Mouse (Mus musculus): ENCODE results near the gene Prdm4. TPM values are rescaled to one million over a fixed set of nuclear protein-coding genes. Genes with fewer than 3 reads are reported as not detected.

Prdm4 gene
- 10.6 and 11.0 TPM in 2 replicates for polyA plus RNA-seq (2015; fragmentation: Nextera tagmentation; extraction: Ambion mirVana)

DNA sequence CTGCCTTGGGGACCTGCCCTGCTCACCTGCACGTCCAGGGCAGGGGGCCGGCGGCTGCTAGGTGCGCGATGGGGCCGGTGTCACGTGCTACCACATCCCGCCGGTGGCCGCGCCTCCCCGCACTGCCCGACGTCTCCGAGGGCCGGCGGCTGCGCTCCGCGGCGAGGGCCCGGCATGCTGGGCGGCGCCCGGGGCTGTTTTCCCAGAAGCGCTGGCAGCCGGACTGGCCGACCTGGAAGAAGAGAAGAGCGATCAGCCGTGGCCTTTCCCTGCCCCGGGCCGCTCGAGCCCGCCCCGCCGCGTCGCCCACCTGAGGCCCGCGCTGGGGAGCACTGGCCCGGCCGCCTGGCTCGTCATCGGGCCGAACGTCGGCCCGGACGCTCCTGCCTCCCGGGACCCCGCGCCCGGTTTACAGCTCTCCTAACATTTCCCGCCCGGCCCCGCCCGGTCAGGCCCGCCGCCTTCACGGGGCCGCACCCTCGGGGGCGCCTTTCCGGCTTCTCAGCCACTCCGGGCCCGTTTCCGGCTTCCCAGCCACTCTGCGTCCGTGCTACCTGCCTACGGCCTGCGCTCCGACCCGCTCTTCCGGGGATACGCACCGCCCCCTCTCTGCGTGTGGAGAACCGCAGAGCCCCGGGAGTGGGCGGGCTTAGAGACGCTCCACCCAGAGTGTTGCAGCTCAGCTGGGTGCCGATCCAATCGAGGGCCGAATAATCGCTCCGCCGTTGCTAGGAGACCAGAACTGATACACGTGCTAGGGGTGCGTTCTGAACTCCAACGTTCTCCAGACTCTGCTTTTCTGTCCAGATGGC is at the start of gene Prdm4:
Gene Prdm4, minus strand, starts transcription at position 645 of the 812 bp plus-strand sequence.
- DNase-seq (ENCODE audit: low spot score), result peak; percentile 98

DNA sequence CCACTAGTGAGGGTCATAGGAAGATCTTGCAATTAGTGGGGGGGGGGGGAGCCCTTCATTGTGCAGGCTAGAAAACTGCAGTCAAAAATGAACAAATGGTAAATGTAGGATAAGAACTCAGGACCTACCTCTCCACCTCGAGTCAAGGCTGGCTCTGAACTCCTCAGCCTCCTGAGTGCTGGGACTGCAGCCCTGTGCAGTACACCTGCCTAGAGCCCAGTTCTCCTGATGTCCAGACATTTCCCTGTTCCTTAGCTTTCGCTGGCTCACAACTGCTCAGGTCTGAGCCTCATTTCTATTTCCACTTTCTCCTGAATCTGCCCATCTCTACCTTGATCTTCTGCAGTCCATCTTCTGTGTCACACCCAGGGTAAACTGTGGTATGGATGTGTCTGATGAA is 49.5 kb upstream of the Prdm4 start:
- DNase-seq (ENCODE audit: low spot score), result no peak

DNA sequence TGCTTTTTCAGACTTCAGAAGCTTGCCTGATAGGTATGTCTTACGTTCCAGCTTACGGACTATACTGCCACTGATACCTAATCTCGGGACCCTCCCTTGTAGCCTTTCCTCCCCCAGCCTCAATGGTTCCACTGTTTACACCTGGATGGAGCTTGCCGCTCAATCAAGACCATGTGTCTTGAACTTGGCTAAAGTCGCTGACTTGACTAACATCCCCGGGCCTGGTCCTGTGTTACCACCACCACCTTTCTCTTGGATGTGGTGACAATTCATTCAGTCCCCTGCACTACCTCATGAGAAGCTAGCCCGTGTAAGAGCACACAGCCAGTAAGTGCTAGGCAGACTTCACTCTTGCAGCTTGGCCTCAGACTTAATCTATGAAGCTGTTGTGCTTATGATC is 47.4 kb upstream of the Prdm4 start:
- no peak for DNase-seq (ENCODE audit: low spot score)

DNA sequence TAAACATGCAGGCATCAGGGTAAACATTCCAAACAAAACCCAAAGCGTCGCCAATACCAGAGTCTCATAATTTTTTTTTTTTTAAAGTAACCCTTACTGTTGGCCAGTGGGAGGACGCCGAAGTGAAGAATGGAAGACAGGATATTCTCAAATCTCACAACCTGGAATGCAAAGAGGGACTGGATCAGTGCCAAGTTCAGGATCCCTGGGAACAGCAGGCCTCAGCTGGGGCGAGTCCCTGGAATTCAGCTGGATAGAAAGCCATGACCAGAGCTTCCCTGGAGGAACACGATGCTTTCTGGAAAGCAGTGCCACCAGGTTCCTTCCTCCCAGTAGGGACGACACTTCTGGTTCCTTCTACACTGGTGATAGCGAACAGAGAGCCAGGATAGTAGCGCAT is 46.0 kb upstream of the Prdm4 start:
- DNase-seq (ENCODE audit: low spot score), result no peak

DNA sequence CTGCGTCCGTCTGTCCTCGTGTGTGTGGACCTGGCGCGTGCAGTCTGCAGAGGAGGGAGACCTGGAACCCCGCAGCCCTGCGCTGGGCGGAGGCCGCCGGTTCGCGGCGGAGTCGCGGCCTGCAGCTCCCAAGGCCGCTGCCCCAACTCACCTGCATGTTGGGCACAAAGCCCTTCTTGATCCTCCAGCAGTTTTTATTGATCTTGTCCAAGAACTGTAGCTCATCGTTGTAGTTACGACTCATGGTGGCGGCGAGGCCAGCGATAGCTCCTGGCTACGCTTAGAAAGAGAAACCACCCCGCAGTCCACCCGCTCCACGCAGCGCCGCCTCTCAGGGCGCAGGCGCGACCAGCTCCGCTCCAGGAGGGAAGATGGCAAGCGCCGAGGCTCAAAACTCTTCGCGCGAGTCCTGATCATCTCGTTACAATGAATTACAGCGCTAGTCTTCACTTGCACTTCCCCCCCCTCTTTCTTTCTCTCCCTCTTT is 40.6 kb upstream of the Prdm4 start, which contains the start of gene Rtcb:
Gene Rtcb, minus strand, starts transcription at position 360 of the 487 bp plus-strand sequence.
- DNase-seq (ENCODE audit: low spot score), result peak; percentile 96

DNA sequence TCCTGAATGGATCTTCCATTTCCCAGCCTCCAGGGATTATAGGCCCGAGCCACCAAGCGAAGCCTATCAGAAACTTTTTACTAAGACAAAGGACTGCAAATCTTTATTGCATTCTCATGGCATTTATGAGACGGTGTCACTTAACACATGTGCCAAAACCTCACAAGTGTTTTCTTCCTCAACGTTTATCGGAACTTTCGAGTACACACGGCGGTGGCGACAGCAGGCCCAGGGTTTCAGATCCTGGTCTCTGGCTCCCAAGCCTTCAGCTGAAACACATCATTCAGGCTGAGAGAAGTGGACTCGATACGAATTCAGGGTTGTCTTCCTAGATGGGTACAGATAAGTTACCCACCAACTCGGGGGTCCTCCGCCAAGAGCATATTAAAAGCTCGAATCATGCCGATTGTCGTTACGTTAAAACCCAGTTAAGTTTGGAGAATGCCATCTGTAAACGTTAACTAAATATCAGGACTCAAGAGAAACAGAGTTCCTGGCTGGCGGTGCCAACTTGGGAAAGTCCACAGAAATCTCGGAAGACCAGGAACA is 40.0 kb upstream of the Prdm4 start:
- peak; percentile 8 for DNase-seq (ENCODE audit: low spot score)

DNA sequence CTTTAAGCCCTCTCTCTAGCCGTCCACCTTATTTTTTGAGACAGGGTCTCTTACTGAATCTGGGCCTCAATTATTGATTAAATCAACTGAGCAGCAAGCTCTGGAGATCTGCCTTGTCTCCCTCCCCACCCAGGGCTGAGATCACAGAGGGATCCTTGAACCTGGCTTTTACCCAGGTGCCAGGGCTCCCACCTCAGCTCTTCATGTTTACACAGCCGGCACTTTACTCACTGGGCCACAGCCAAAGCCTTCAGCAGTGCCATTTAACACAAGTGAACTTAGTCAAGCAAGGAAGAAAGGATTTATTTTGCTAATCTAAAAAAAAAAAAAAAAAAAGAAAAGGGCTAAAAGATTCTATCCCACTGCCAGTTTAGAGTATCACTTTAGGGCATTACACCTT is 37.5 kb upstream of the Prdm4 start:
- DNase-seq (ENCODE audit: low spot score), result no peak

DNA sequence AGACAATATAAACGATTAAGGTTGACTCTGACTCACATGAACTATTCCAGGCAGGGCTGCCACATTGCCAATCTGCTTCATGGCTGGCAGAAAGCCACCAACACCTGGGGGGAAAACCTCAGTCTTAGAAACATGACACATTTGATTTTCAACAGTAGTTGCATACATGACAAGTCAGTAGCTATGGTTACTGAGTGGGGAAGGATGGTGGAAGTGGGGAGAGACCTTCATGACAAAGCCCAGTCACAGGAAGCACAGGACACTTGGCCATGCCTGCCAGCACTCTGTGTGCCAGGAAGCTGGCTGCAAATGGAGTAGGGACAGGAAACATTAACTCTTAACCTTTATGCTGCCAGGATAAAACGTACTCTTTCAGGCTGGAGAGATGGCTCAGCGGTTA is 36.5 kb upstream of the Prdm4 start:
- DNase-seq (ENCODE audit: low spot score), result no peak

DNA sequence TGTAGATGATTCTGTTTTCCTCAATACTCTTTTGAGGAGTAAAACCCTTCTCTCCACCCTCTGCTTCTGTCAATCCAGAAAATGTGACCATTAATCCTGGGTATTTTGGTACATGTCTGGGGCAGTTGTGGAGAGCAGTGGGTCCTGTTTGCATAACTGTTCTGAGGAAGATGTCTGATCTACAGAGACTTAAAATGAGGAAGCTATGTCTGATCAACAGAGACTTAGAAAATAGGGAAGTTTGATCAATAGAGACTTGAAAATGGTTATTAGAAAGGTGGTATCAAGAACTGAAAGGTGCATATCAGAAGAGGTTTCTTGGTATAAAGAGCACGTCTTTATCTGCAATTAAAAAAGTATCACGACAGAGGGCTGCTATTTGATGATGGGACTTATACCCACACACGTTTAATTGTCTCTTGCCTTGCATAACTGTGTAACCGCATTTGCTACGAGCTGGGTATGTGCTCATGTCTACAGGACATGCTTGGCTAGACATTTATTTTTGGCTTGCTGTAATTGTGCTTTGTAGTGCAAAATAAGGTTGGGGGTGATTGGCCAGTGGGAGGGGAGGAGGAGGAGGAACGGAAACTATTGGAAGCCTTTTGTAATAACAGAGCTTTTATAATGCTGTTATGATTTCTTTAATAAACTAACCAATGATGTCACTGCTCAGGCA is 35.0 kb upstream of the Prdm4 start:
- DNase-seq (ENCODE audit: low spot score), result no peak

DNA sequence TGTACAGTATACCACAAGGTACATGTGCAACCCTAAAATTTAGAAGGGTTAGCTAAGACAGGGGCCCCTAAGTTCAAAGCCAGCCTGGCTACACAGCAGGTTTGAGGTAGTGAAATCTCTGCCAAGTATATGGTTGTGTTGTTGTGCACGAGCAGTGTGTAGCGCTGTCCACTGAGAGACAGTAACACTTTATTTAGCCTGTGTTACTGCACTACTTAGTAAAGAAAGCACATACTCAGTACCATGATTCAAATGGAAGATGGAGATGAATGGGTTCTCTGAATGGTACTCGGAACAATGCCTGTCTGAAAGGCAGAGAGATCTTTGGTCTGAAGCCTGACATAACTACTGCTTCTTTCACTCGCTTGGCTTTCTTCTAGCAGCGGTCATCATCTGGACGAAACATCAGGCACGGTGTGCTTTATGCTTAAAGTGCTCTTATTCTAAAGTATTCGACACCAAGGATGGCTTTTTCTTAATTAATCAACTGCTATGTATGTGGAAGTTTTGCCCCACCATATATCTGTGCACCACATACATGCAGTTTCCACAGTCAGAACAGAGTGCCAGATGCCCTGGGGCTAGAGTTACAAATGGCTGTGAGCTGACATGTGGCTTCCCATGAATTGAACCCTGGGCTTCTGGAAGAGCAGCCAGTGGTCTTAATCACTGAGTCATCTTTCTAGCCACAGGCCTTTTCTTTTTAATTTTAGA is 31.7 kb upstream of the Prdm4 start:
- no peak for DNase-seq (ENCODE audit: low spot score)

DNA sequence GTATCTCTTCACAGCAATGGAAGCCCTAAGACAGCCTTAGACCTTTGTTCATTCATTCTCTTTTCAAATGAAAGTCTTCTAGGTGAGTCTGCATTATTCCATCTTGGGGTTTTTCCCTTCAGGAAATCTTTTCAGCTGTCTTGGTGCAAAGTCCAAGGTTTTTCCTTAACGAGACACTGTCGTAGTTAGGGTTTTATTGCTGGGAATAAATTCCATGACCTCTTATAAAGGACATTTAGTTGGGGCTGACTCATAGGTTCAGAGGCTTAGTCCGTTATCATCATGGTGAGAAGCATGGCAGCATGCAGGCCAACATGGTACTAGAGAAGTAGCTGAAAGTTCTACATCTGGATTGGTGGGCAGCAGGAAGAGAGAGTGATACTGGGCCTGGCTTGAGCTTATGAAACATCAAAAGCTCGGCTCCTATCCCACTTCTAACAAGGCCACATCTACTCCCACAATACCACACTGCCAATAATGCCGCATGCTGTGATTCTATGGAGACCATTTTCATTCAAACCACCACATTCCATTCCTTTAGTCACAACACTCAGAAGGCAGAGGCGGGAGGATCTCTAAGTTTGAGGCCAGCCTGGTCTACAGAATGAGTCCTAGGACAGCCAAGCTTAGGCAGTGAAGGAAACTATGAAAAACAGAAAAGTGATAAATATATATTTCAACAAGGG is 19.5 kb upstream of the Prdm4 start:
- DNase-seq (ENCODE audit: low spot score), result no peak

DNA sequence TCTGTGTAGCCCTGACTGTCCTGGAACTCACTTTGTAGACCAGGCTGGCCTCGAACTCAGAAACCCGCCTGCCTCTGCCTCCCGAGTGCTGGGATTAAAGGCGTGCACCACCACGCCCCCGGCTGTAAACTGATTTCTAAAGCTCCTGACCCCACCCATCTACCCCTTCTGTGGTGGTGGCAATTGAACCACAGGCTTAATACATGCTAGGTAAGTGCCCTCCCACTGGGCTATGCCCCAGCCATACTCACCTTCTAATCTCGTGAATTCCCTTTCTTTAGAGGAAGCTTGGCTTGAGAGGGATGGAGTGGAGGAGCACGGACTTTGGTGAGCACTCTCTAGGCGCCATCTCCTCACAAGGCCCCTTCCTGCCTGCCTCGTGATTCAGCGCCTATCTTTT is 13.0 kb upstream of the Prdm4 start:
- DNase-seq (ENCODE audit: low spot score), result no peak

DNA sequence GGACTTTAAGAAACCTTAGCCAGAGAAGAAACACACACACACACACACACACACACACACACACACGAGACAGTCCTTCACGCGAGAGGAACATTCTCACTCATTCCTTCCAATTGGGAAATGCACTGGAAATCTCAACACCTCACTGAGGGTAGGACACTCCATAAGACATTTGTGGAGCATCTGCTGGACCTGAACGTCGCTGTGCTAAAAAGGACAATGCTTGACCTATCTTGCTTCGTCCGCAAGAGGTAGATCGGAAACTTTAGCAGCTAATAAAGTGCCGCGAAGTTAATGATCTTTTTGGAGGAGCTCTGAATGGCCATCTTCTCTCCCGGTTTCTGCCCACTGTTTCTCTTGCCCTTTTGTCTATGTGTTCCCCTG is 12.3 kb upstream of the Prdm4 start:
- no peak for DNase-seq (ENCODE audit: low spot score)

DNA sequence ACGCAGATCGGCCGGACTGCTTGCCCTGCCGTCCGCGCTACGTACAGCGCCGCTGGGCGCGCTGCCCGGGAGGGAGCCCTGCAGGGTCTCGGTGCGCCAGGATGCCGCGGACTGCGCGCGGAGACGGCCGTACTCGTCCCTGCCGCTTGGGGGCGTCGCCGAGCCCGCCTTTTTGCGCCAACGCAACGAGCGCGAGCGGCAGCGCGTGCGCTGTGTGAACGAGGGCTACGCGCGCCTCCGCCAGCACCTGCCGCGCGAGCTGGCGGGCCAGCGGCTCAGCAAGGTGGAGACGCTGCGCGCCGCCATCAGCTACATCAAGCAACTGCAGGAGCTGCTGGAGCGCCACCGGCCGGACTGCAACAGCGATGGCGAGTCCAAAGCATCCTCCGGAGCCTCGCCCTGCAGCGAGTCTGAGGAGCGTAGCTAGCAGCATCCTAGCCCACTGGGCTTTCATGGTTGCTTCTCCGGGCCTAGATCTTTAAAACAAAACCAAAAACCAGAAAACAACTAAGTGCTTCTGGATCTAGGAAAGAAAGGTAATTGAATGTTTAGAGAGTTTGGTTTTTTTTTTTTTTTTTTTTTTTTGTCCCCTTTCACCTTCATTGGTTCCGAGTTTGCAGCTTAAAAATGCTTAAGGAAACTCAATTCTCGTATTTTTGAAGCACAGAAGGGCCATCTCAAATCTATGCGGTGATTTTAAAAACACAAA is 11.7 kb upstream of the Prdm4 start:
- DNase-seq (ENCODE audit: low spot score), result peak; percentile 85

DNA sequence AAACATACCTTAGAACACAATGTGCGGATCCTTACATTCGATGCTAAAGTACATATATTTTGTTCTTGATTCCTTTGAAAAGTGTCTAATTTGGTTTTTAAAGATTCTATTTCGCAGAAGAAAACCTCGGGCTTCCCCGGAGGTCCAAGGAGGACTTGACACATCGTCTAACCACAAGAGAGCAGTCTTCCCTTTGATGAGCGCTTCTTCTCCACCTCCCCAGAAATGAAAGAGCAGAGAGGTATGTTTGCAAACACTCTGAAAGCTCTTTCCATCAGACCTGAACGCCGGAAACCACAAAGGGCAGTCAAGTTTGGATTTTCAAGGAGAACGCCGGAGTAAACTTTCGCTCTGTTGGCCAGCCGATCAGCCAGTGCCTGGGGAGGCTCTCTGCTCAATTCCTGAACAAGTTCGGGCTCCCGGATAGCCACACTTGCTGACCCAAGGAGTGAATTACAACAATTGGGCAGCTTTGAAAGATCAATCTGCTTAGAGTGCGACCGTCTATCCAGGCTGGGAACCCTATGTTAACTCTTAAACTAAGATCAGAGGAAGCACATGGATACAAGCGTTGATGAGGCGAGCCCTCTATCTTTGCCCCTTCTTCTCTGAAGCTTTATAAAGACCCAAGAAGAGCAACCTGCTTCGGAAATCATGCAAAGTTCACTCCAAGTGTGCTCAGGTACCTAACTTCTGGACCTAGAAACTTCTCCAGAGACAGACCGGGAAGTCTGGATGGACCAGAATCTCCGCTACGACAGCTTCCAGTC is 10.9 kb upstream of the Prdm4 start, which contains the start of gene Ascl4:
Gene Ascl4, plus strand, starts transcription at position 6 of the 770 bp plus-strand sequence.
- peak; percentile 42 for DNase-seq (ENCODE audit: low spot score)

DNA sequence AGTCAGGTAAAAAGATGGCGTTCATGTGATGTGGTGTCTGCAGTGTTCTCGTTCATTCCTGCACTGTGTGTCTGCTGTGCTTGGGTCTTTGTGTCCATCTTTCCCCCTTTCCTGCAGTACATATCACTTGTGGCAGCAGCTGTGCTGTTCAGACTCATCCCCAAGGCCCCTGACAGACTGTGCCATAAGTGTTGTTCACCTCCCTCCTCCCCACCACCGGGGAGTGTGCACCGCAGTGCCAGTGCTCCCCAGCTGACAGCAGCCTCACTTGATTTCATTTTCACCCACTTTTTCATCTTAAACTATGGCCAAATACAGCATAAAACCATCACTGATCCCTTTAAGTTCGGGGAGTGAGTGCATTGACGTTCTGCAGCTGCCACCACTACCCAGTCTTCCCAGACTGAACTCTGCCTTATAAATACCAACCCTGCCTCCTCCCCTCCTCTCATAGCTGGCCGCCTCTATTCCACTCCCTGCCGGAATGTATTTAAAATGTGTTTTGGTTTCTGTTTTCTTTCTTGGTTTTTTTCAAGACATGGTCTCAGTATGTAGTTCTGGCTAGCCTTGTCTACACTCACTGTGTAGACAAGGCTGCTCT is 37.0 kb downstream of the Prdm4 start:
- DNase-seq (ENCODE audit: low spot score), result no peak

DNA sequence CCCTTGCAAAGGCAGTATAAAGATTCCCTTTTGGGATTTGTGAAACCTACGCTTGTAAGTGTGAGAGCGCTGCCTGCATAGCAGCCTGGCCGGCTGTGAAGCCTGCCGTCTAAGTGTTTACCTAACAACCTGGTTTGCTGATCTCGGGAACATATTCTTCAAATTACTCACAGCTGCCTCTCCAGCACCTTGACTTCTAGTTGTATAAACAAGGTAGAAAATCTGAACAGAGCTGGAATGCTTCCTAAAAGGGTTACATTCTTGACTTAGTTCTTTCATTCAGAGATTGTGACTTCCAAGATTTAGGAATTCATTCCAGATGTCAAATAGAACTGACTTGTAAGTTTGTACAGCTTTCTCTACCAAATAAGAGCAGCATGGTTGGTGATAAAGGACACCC is 41.1 kb downstream of the Prdm4 start:
- DNase-seq (ENCODE audit: low spot score), result no peak

DNA sequence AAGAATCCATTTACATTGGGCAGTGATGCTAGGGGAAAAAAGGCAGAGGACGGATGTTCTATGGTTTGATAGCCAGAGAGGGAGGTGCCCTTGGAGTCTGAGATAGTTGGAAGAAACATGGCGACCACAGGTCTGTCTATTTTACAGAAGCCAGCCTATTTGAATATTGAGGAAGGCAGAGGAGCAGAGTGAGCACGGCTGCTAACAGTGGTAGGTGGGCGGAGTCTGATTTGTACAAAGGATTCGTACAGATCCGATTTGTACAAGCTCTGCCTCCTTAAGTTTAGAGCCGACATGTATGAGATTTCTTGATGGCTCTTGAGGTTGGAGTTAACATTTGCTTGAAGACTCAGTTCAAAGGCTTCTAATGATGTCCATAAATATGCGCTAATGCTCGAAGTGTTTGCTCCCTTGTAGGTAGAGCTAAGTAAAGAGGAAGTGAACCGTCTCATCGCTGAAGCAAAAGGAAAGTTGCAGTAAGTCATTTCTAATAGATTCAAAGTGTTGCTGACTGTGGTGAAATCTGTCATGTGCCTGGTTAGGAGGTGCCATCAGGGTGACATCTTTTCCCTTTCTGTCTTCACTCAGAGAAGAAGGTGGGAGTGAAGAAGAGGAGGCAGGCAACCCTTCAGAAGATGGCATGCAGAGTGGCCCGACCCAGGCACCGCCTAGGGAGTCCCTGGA is 42.9 kb downstream of the Prdm4 start:
- DNase-seq (ENCODE audit: low spot score), result no peak

DNA sequence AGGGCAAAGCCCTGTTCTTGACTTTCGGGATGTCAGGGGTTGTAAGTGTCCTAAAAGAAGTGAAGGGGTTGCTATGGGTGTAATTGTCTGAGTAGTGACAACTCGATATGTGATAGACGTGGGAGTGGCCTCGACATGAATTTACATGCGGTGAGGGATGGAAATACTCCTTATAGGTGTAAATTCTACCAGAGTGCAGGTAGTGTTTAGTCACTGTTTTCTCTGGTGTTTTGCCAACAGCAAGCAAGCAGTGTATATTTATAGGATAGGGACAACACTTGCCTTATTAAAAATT is 44.5 kb downstream of the Prdm4 start:
- no peak for DNase-seq (ENCODE audit: low spot score)
